Comparison of ENCODE assay signal across 7 mouse cellular contexts in genomic region chr11:7215703-7216102, GRCm38 (mm10). TPM values are rescaled to one million over a fixed set of nuclear protein-coding genes. Genes with fewer than 3 reads are reported as not detected.
DNase-seq lines count a peak whose midpoint lies in the region; ATAC-seq and TF ChIP-seq lines count a peak whose summit lies in the region.

No protein-coding gene starts in this region.

- H3K9me3 ChIP-seq in midbrain, embryonic 10.5 days (replicated peaks), result no peaks in the 10 kb centered on the region
- H3K9me3 ChIP-seq in midbrain, embryonic 16.5 days (replicated peaks; ENCODE audit: control insufficient read depth, low read length, poor library complexity, severe bottlenecking), result no peaks in the 10 kb centered on the region
- no peaks in the 10 kb centered on the region for H3K9me3 ChIP-seq in lung, postnatal 0 days (ENCODE audit: low read length)

- DNase-seq in midbrain, embryonic 10.5 days (ENCODE audit: low spot score), result peak; percentile 57
- DNase-seq in adrenal gland, adult (ENCODE audit: inconsistent age in 2 of 2, low spot score in 1 of 2), result peak; percentile 60 to 88
- DNase-seq in embryo, embryonic 11 days, result peak; percentile 80
- DNase-seq in kidney, postnatal 14 days, result peak; percentile 81
- DNase-seq in lung, postnatal 0 days (ENCODE audit: low spot score), result peak; percentile 65
- DNase-seq in thymus, postnatal 14 days, result peak; percentile 47

- H3K4me2 ChIP-seq in midbrain, embryonic 16.5 days (ENCODE audit: low read length), result no peak overlapping the region
- H3K4me2 ChIP-seq in lung, postnatal 0 days (replicated peaks; ENCODE audit: low read depth, low read length), result no peak overlapping the region

- H3K4me3 ChIP-seq in midbrain, embryonic 10.5 days, result no peak overlapping the region
- no peak overlapping the region for H3K4me3 ChIP-seq in midbrain, embryonic 16.5 days (ENCODE audit: low read depth, low read length)
- H3K4me3 ChIP-seq in lung, postnatal 0 days (ENCODE audit: low read depth, low read length), result no peak overlapping the region

- no peaks in the 10 kb centered on the region for H3K36me3 ChIP-seq in midbrain, embryonic 10.5 days
- H3K36me3 ChIP-seq in midbrain, embryonic 16.5 days (ENCODE audit: control insufficient read depth, insufficient read depth, low read length), result no peaks in the 10 kb centered on the region
- no peaks in the 10 kb centered on the region for H3K36me3 ChIP-seq in lung, postnatal 0 days (ENCODE audit: insufficient read depth, low read length)

- peaks cover 49% of the 10 kb centered on the region for H3K27me3 ChIP-seq in midbrain, embryonic 10.5 days (ENCODE audit: low read depth, poor library complexity, severe bottlenecking)
- peaks cover 9% of the 10 kb centered on the region for H3K27me3 ChIP-seq in midbrain, embryonic 16.5 days (ENCODE audit: control insufficient read depth, insufficient read depth, low read depth, low read length)
- H3K27me3 ChIP-seq in lung, postnatal 0 days (replicated peaks; ENCODE audit: insufficient read depth, low read length), result peaks cover 15% of the 10 kb centered on the region

- no peak overlapping the region for H3K27ac ChIP-seq in midbrain, embryonic 10.5 days (replicated peaks)
- H3K27ac ChIP-seq in midbrain, embryonic 16.5 days (ENCODE audit: low read length), result no peak overlapping the region
- no peak overlapping the region for H3K27ac ChIP-seq in lung, postnatal 0 days (ENCODE audit: low read length)

- peaks cover 36% of the 10 kb centered on the region for H3K4me1 ChIP-seq in midbrain, embryonic 10.5 days
- H3K4me1 ChIP-seq in midbrain, embryonic 16.5 days (ENCODE audit: control insufficient read depth, insufficient read depth, low read length), result peaks cover 18% of the 10 kb centered on the region
- H3K4me1 ChIP-seq in lung, postnatal 0 days (ENCODE audit: insufficient read depth, low read depth, low read length), result 0 out of 2 replicates have a peak, but pooled peaks cover 6% of the 10 kb centered on the region

- no peak overlapping the region for H3K9ac ChIP-seq in midbrain, embryonic 16.5 days (ENCODE audit: low read depth, low read length)
- H3K9ac ChIP-seq in lung, postnatal 0 days (replicated peaks; ENCODE audit: low read depth), result no peak overlapping the region

- peak; percentile 79 for TF ChIP-seq CTCF in lung, postnatal 0 days (IDR thresholded peaks at IDR 0.05)

- 17% methylated on average over 8 of the region's 8 CpGs for WGBS in midbrain, embryonic 10.5 days
- 13% methylated on average over 8 of the region's 8 CpGs for WGBS in midbrain, embryonic 16.5 days
- WGBS in lung, postnatal 0 days, result 9% methylated on average over 8 of the region's 8 CpGs

- no peak for ATAC-seq in midbrain, embryonic 16.5 days
- no peak for ATAC-seq in lung, postnatal 0 days

- TF ChIP-seq EP300 in lung, postnatal 0 days (IDR thresholded peaks at IDR 0.05), result 0 out of 2 replicates have a peak, but pooled peaks have one; percentile 26

RNA-seq across cellular contexts. Expression of gene Igfbp3, which starts 2.0 kb away (rescaled TPM):
- polyA plus RNA-seq in midbrain, embryonic 10.5 days (2016; fragmentation: Nextera tagmentation; extraction: Ambion mirVana), result 8.2 and 9.6 TPM in 2 replicates
- 13.7 and 15.6 TPM in 2 replicates for polyA plus RNA-seq in midbrain, embryonic 16.5 days (2015; fragmentation: Nextera tagmentation; extraction: Ambion mirVana)
- polyA plus RNA-seq in lung, postnatal 0 days (2015; fragmentation: Nextera tagmentation; extraction: Ambion mirVana), result 23.7 and 45.9 TPM in 2 replicates

RNA-seq across cellular contexts. Expression of gene Igfbp1, which starts 18.1 kb away (rescaled TPM):
- polyA plus RNA-seq in midbrain, embryonic 10.5 days (2016; fragmentation: Nextera tagmentation; extraction: Ambion mirVana), result 0.22 and 0.25 TPM in 2 replicates
- 0.11 and 0.27 TPM in 2 replicates for polyA plus RNA-seq in midbrain, embryonic 16.5 days (2015; fragmentation: Nextera tagmentation; extraction: Ambion mirVana)
- 0.23 and 0.69 TPM in 2 replicates for polyA plus RNA-seq in lung, postnatal 0 days (2015; fragmentation: Nextera tagmentation; extraction: Ambion mirVana)

RNA-seq across cellular contexts. Expression of gene Gm11985, which starts 27.3 kb away (rescaled TPM):
- polyA plus RNA-seq in midbrain, embryonic 10.5 days (2016; fragmentation: Nextera tagmentation; extraction: Ambion mirVana), result not detected in 2 replicates
- not detected in 2 replicates for polyA plus RNA-seq in midbrain, embryonic 16.5 days (2015; fragmentation: Nextera tagmentation; extraction: Ambion mirVana)
- polyA plus RNA-seq in lung, postnatal 0 days (2015; fragmentation: Nextera tagmentation; extraction: Ambion mirVana), result not detected in 2 replicates
